Mouse (Mus musculus) liver, adult (tissue): Measurements from ENCODE around the gene Gorab.

Experiments
- GATA4 ChIP-seq: IDR thresholded peaks from 2 replicates; pipeline ENCODE4 v1.6.1; 2014; ENCODE audit warnings: mild to moderate bottlenecking, low read length; ENCODE audit not compliant: insufficient replicate concordance

Gorab gene

DNA sequence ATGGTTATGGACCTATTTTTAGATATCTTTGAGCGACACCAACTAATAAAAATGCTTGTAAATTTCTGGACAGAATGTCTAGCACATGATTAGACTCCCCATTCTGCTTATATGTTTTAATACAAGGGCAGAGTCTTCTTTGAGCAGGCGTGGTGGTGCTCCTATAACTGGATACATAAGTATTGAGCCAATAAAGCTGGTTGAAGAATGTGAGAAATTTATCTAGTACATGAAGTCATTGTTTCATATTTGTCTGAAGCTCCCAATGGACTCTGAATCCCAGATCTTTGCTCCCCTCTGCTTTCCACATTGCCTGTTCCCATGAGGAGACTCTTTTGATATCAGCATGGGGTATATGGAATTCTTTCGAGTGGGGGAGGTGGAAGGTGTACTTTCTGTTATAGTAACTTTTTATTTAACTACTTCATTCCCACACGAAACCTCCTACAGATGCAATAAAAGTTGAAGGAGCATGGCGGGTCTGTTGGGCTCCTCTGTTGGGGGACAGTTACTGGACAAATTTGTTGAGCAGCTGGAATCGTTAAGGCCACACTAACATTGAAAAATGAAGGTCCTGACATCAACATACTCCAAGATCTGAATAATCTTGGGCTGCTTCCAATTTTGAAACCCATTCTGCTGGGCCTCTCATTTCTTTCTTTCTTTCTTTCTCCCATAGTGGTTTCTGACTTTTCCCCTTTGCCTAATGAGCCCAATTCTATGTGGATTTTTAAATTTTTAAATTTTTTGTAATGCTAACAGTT lies 26.5 kb downstream of the Gorab start:
- TF ChIP-seq GATA4, result no peak

DNA sequence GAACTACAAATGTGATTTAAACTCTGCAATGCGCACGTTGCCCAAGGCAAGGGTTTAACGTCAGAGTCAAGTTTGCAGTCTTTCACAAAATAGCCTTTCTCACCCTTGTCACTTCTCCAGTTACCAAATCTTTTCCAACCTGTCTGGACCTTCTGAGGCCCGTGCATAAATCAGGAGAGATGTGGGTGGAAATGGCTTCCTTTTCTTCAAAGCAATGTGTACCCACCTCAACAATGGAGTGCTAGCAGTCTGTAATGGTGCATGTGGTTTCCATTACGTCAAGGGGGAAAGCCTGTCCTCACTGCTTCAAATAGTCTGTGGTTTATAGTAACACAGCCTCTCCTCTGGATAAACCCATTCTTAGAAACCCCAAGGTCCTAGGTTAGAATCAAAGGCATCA lies 29.0 kb downstream of the Gorab start:
- no peak for TF ChIP-seq GATA4

DNA sequence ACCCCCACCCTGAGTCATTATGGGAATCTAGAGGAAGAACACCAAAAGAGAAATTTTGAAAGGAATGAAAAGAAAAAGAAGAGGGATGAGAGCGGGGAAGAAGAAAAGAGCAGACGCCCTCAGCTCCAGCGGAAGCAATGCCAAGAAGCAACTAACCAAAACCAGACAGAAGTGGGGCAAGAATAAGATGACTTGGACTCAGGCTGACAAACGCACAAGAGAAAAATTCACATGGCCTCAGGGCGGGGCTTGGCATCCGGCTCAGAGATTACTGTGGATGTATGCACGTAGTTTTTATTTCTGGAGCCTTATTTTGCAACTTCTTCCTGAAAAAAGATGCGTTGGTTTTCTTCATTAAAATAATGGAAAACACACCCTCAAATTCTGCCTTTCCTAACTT lies 41.3 kb downstream of the Gorab start:
- no peak for TF ChIP-seq GATA4

DNA sequence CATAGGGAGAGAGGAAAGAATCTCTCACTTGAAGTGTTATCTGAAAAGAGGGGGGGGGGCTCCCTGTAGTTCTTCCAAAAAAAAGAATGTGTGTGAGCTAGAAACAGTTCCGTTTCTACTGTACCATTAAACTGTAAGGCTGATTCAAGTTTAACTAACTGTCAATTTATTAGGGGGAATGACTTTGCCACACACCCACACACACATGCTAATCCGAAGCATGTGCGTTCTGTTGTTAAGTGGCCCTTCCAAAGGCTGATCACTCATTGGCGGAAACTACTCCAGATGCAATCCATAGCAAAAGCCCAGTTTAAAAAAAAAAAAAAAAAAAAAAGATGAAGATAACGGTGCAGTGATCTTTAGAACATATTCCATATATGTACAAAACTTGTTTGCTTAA lies 42.1 kb downstream of the Gorab start:
- no peak for TF ChIP-seq GATA4

DNA sequence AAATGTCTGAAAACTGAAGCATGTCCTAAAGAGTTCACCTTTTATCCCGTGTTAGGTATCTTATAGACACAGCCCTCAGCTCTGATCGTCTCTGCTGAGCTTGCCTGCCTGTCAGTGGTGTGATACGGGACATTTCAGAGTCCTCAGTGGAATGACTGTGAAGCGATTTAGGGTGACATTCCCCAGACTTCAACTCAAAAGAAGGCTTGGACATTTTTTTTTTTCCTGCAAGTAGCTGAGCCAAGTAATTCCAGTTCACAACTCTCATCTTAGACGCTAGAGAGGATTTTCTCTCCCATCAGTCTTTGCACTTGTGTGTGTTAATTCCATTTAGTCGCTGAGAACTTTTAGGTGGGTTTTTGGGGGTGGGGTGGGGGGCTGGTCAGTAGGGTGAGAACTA lies 42.7 kb downstream of the Gorab start:
- no peak for TF ChIP-seq GATA4

DNA sequence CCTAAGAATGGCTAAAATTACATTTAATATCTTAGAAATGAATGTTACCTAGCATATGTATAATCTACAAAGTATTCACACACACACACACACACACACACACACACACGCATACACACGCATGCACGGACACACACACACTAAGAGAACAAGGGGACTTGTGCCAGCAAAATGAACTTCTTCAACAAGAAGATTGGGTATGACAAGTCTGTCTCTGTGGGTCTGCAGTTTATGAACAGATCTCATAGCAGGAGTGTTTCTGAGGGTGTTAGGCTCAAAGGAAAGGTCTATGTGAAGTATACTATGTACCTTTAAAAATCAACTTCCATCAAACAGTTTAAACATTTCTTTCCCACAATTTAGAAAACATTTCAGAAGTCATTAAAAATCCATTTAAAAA lies 43.9 kb downstream of the Gorab start:
- no peak for TF ChIP-seq GATA4

DNA sequence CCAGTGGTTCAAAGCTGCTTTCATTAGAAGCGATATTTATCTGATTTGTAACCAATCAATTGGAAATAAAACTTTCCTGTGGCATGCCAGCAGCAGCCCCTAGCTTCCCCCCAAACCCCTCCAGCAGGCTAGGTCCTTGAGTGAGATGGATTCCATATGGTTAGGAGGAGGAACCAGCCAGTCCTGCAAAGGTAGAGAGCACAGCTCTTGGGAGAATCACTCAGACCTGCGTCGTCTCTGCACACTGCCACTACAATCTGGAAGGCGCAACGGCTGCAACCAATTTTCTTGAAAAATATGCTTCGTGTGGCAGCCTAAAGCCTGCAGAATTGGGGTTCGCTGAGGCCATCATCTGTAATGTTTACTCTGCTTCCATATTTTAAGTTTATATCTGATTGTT lies 45.3 kb downstream of the Gorab start:
- TF ChIP-seq GATA4, result no peak

DNA sequence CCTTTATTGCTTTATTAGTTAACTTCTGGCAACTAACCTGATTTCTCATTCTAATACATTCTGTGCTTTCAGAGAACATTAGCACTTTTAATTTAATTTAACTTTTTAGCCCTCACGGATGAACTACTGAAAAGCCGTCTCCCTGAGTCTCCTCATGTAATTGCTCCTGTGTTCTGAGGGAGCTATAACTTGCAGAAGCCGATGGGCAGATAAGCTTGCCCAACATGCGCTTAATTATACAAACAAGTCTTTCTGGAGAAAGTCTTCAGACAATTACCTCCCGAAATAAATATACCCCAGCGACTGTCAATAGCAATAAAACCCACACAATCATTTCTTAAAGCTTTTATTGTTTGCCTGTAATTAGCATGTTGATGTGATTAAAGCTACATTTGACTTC lies 45.7 kb downstream of the Gorab start:
- TF ChIP-seq GATA4, result no peak

DNA sequence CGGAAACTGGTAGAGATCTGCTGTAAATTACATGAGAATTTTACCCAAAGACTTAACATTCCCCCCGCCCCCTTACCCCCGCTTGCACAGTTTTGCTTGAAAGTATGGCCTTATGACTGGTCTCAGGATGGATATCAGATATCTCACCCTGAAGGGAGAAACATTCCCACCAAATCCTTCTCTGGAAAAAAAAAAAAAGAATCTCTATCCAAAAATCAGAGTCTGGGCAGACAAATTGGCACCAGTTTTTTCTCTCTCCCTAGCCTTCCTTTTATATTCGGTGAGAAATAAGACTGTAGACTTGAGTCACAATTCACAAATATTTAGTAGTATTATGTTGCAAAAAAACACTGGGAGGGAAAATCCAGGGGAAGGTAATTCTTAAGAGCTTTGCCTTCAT lies 47.3 kb downstream of the Gorab start:
- no peak for TF ChIP-seq GATA4

DNA sequence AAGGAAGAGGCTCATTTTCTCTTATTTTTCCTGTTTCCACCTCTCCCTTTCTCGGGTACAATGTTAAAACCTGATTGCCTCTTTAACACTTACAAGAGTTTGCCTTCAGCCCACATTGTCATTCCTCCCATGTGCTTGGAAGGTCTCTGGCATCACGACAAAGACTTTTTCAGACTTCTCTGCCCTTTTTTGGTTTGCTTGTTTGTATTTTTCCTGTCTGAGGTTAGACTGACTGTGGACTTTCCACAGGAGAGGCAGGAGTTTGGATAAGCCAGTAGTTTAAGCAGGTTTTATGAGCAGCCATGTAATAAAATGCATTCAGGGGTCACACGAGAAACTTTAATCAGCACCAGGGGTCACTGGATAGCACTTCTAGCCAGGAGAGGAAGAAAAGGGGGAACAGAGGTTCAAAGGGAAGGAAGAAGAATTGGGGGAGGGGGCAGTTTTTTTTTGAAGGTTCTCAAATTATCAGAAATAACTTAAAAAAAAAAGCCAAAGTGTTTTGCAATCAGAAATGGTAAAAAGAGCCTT lies 47.8 kb downstream of the Gorab start:
- no peak for TF ChIP-seq GATA4

DNA sequence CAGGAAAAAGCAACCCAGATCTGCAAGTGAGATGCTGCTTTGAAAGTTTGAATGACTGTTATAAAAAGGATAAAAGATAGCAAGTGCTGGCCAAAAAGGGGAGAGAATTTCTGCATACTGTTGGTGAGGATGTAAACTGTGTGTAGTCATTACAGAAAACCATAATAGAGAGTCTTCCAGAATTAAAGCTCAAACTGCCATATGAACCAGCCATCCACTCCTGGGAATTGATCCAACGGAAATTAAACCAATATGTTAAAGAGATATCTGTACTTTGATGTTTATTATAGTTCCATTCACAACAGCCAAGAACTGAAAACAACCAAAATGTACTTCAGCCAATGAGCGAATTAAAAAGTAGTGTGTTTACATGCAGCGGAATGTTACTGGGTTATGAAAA lies 52.5 kb downstream of the Gorab start:
- TF ChIP-seq GATA4, result no peak

DNA sequence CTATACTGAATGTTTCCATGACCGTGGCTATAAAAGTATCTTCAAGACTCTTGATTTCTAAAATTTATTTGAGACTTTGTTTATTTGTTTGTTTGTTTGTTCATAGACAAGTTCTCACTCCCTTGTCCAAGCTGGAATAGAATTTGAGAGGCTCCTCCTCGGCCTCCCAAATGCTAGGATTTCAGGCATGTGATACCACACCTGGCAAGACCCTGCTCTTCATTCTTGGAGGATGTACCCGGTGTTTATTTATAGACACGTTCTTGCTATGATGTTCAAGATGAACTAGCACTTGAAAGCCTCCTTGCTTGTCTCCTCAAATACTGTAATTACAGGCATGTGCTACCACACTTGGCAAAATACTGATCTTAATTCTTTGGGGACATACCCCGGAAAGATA lies 57.9 kb downstream of the Gorab start:
- no peak for TF ChIP-seq GATA4

DNA sequence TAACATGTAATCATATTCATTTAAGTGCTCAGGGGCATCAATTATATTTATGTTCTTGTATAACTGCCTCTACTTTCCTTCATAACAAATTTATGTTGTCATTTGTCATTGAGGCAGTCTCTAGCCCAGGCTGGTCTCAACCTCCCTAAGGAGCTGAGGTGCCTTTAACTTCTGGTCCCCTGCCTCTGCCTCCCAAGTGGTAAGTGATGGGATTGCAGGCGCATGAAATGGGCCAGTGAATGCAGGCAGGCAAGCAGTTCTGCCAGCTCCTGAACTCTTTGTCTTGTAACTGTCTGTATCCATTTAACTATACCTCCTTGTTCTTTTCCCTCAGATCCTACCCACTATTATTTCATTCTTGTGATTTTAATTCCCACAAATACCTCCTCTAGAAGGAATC lies 58.5 kb downstream of the Gorab start:
- TF ChIP-seq GATA4, result no peak

DNA sequence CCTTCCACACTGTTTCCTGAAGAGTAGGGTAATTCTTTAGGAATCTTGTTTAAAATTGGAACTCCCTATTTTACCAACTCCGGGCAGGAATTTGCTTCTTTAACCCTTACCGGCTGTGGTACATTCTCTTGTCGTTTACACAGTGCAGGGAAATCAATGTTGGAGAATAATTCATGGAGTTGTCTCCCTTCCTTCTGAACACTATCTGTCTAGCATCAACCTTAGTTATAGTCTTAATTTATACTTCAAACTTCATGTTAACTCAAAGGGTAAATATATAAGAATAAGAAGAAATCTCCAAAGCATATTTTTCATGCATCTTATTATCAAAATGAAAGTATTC lies 64.3 kb downstream of the Gorab start:
- no peak for TF ChIP-seq GATA4

DNA sequence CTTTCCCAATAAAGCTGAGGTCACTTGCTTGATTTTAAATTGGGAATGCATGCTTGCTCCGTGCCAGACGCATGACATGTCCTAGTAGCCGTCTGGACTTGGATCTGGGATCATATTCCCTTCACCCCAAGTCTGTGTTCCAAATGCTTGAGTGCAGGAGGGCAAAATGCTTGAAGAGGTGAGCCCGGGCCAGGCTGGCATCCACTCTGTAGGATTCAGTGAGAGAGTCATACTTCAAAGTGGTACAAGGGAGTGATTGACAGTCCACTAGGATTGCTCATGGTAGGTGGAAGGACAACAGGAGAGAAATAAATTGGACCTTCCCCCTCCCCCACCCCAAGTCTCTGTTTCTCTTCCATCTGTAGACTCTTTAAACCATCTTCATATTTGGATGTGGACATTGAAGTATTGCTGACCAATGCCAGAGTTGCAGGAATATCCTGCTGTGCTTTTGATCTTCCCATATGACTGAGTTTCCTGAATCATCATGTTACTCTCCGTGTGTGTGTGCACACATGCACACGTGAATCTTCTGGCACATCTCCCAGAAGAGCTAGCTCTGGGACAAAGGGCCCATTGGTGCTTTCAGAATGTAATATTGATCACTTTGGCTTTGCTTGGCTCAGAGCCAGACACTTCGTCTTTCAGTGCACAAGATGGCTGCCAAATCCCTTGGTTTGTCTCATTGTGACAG lies 64.8 kb downstream of the Gorab start:
- TF ChIP-seq GATA4, result no peak

DNA sequence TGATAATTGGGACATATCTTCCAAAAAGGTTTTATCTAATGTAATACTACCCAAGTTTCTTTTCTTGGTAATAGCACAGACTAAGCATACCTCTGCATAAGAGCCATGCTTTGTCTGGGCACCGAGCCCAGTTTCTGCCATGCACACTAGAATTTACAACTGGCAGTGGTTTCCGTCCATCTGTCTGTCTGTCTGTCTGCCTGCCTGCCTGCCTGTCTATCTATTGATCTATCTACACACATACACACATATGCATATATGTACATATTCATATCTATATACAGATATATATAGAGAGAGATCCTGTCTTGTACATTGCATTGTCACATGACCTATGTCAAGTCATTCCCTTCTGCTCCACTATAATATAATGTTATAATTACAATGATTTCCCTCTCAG lies 65.6 kb downstream of the Gorab start:
- no peak for TF ChIP-seq GATA4
